Mouse (Mus musculus): Measurements from ENCODE around the gene Morf4l1.

GRCm38 (mm10) chr9:90124873-90125245, 10.3 kb upstream of the Morf4l1 start:
- TF ChIP-seq POLR2A (IDR thresholded peaks at IDR 0.05; ENCODE audit: control insufficient read depth, low read depth, low read length): no peak
- TF ChIP-seq CTCF (IDR thresholded peaks at IDR 0.05; ENCODE audit: control insufficient read depth, insufficient read depth, insufficient replicate concordance, low read depth, low read length): no peak
